Mouse (Mus musculus): ENCODE data around the gene Kcnh2. TPM values are rescaled to one million over a fixed set of nuclear protein-coding genes. Genes with fewer than 3 reads are reported as not detected.

Gene Kcnh2
- total RNA-seq, 1 experiment from 2014 or later: not detected

GRCm38 (mm10) chr5:24279527-24279926, 71.9 kb downstream of the Kcnh2 start:
- no peak for ATAC-seq (replicated peaks; ENCODE audit: insufficient number of reproducible peaks, low FRiP score, low TSS enrichment, poor library complexity, severe bottlenecking)

GRCm38 (mm10) chr5:24278206-24278605, 73.2 kb downstream of the Kcnh2 start:
- ATAC-seq (replicated peaks; ENCODE audit: insufficient number of reproducible peaks, low FRiP score, low TSS enrichment, poor library complexity, severe bottlenecking): no peak

GRCm38 (mm10) chr5:24273683-24274621, 77.5 kb downstream of the Kcnh2 start:
- no peak for ATAC-seq (replicated peaks; ENCODE audit: insufficient number of reproducible peaks, low FRiP score, low TSS enrichment, poor library complexity, severe bottlenecking)

DNA sequence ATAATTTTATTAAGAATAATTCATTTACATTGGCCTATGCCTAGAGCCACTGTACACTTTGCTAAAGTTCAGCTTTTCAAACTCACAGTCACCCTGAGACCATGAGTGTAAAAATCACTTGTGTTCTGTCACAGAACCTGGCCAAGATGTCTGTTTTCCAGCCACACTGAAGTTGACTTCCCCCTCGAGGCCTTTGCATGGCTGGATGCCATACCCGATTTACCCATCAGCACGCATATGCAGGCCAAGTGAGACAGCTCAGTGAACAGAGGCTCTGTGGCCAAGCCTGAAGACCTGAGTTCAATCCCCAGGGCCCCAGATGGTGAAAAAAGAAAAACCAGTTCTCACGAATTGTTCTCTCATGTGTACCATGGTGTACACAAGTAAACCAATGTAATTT, 80.5 kb downstream of the Kcnh2 start:
- ATAC-seq (replicated peaks; ENCODE audit: insufficient number of reproducible peaks, low FRiP score, low TSS enrichment, poor library complexity, severe bottlenecking): no peak

Other genes starting within 250 kb of the Kcnh2 start
- 3.9 to 11.1 TPM (median 5.7 TPM) in 3 replicates for gene Nupl2, start 186.6 kb downstream of the Kcnh2 start, total RNA-seq (2017)
- gene Nos3, start 13.2 kb upstream of the Kcnh2 start, total RNA-seq (2017): 0.29 TPM in 1 of 3 replicates, not detected in the others
- 0.11 to 0.87 TPM in 2 of 3 replicates, not detected in the other for gene Atg9b, start 40.5 kb upstream of the Kcnh2 start, total RNA-seq (2017)
- gene Abcb8, start 42.1 kb upstream of the Kcnh2 start, total RNA-seq (2017): 4.5 to 7.6 TPM (median 5.2 TPM) in 3 replicates
- gene Asic3, start 61.8 kb upstream of the Kcnh2 start, total RNA-seq (2017): not detected in 3 replicates
- 19.3 to 30.9 TPM (median 26.0 TPM) in 3 replicates for gene Cdk5, start 71.9 kb upstream of the Kcnh2 start, total RNA-seq (2017)
- gene Slc4a2, start 72.2 kb upstream of the Kcnh2 start, total RNA-seq (2017): 20.1 to 60.8 TPM (median 32.2 TPM) in 3 replicates
- 17.1 to 27.5 TPM (median 26.9 TPM) in 3 replicates for gene Fastk, start 93.7 kb upstream of the Kcnh2 start, total RNA-seq (2017)
- 11.8 to 33.4 TPM (median 26.8 TPM) in 3 replicates for gene Tmub1, start 96.2 kb upstream of the Kcnh2 start, total RNA-seq (2017)
- gene Agap3, start 100.6 kb upstream of the Kcnh2 start, total RNA-seq (2017): 30.5 to 41.8 TPM (median 34.6 TPM) in 3 replicates
- gene Gbx1, start 175.6 kb upstream of the Kcnh2 start, total RNA-seq (2017): not detected in 3 replicates
- gene Asb10, start 189.4 kb upstream of the Kcnh2 start, total RNA-seq (2017): not detected in 3 replicates
- not detected in 3 replicates for gene 4931409K22Rik, start 205.2 kb upstream of the Kcnh2 start, total RNA-seq (2017)
- gene Abcf2, start 225.9 kb upstream of the Kcnh2 start, total RNA-seq (2017): 33.8 to 45.3 TPM (median 42.1 TPM) in 3 replicates
- 13.2 to 33.8 TPM (median 15.2 TPM) in 3 replicates for gene Chpf2, start 235.1 kb upstream of the Kcnh2 start, total RNA-seq (2017)

All from monocyte, adult 5-6 weeks (primary cell).